Mouse (Mus musculus) frontal cortex, adult 2 months (tissue): Measurements from ENCODE around the gene Aspa. TPM values are rescaled to one million over a fixed set of nuclear protein-coding genes. Genes with fewer than 3 reads are reported as not detected.

Experiments used
- DNase-seq, 2 experiments: peaks; one replicate each; pipeline ENCODE4 v3.0.0; 2022; ENCODE audit warnings: low spot score in 1 of 2; ENCODE audit errors: extremely low spot score in 1 of 2
- polyA plus RNA-seq: library from polyadenylated mRNA; depleted of rRNA; stranded (reverse); fragments of >200 nt; gene quantifications from 2 replicates; pipeline ENCODE4 v1.2.3, GENCODE M21; 2012; rRNA removed

Aspa gene
- polyA plus RNA-seq, 1 experiment = 29.9 TPM

DNA sequence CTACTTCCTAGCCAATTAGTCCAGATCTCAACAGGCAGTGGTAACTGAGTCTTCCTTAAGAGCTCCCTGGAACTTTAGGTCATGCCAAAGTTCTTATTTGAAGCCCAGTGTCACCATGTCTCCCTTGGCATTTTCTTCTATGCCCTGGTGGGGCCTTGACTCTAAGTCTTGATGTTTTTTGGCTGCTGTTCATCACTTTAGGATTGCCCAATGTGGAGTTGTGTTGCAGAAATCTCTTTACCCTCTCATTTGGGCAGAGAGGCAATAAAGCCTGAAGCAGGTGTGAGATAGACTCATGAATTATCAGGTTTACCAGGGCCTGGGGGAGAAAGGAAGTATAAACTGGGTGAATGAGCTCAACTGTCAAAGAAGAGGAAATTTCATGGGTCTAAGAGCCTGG, 70.7 kb downstream of the Aspa start:
- DNase-seq = no peak

- no peak for DNase-seq
Observed at GRCm38 (mm10) chr11:73257362-73257945, 71.9 kb downstream of the Aspa start.

Other genes starting within 250 kb of the Aspa start
- 0.17 and 0.18 TPM in 2 replicates for gene Itgae, start 239.0 kb downstream of the Aspa start, polyA plus RNA-seq
- gene Haspin, start 191.3 kb downstream of the Aspa start, polyA plus RNA-seq = 0.15 and 0.24 TPM in 2 replicates
- gene P2rx5, start 169.2 kb downstream of the Aspa start, polyA plus RNA-seq = 0.26 and 0.74 TPM in 2 replicates
- 63.0 and 66.5 TPM in 2 replicates for gene Emc6, start 152.6 kb downstream of the Aspa start, polyA plus RNA-seq
- gene Tax1bp3, start 152.5 kb downstream of the Aspa start, polyA plus RNA-seq = 23.9 and 24.6 TPM in 2 replicates
- 25.9 and 26.0 TPM in 2 replicates for gene Ctns, start 130.6 kb downstream of the Aspa start, polyA plus RNA-seq
- gene Shpk, start 130.1 kb downstream of the Aspa start, polyA plus RNA-seq = 5.0 and 5.4 TPM in 2 replicates
- 0.36 TPM in 2 replicates for gene Trpv1, start 95.3 kb downstream of the Aspa start, polyA plus RNA-seq
- gene Trpv3, start 62.2 kb downstream of the Aspa start, polyA plus RNA-seq = 0.46 and 0.56 TPM in 2 replicates
- not detected in 2 replicates for gene Gm49340, start 145 bp upstream of the Aspa start, polyA plus RNA-seq
- gene Spata22, start 145 bp upstream of the Aspa start, polyA plus RNA-seq = 0.20 TPM in 1 of 2 replicates, not detected in the other
- gene Olfr20, start 21.2 kb upstream of the Aspa start, polyA plus RNA-seq = 0.04 TPM in 1 of 2 replicates, not detected in the other
- gene Olfr376, start 41.6 kb upstream of the Aspa start, polyA plus RNA-seq = 0.14 and 0.25 TPM in 2 replicates
- gene Olfr1, start 70.0 kb upstream of the Aspa start, polyA plus RNA-seq = not detected in 2 replicates
- not detected in 2 replicates for gene Olfr378, start 98.9 kb upstream of the Aspa start, polyA plus RNA-seq
- not detected in 2 replicates for gene Olfr380, start 127.9 kb upstream of the Aspa start, polyA plus RNA-seq
- gene Olfr381, start 162.0 kb upstream of the Aspa start, polyA plus RNA-seq = not detected in 2 replicates
- not detected in 2 replicates for gene Olfr382, start 187.6 kb upstream of the Aspa start, polyA plus RNA-seq